Mouse (Mus musculus): ENCODE measurements around the gene Trim11. TPM values are rescaled to one million over a fixed set of nuclear protein-coding genes. Genes with fewer than 3 reads are reported as not detected.
A peak's percentile ranks its signal among the peaks of the same experiment; 100 is the strongest.

The Trim11 gene
- total and polyA plus RNA-seq, 3 experiments = 24.8 to 27.0 TPM; not detected in 1

DNA sequence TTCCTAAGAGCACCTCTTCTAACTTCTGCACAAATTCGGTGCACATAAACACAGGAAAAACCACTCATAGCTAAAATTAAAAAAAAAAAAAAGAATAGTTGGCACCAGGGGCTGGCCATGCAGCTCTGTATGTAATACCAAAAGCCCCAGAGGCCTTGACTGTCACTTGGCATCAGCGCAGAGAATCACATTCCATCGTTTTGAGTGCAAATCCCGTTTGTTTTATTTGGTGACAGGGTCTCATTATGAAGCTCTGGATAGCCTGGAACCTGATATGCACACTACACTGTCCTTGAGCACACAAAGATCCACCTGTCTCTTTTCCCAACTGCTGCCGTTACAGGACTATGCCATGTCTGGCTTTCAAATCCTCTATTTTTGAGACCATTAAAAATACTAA, 26.7 kb upstream of the Trim11 start:
- peaks cover 4 to 11% of the 10 kb centered on the region in 2 experiments; a peak in 2 of 4 replicates for H3K4me1 ChIP-seq (ENCODE audit: control insufficient read depth in 1 of 2, insufficient read depth in 2 of 2, low read length in 2 of 2)
- no peak overlapping the region for H3K27ac ChIP-seq (ENCODE audit: control insufficient read depth, low read depth, low read length)
- TF ChIP-seq POLR2A (IDR thresholded peaks at IDR 0.05; ENCODE audit: control insufficient read depth in 1 of 2, insufficient read depth in 1 of 2, low read depth in 1 of 2, low read length in 2 of 2, poor library complexity in 1 of 2) (no peak), ETS1 (IDR thresholded peaks at IDR 0.05; ENCODE audit: low read depth, low read length) (no peak), TCF12 (IDR thresholded peaks at IDR 0.05; ENCODE audit: low read depth, low read length) (no peak), NELFE (IDR thresholded peaks at IDR 0.05; ENCODE audit: low read depth, low read length) (no peak), CHD2 (IDR thresholded peaks at IDR 0.05; ENCODE audit: low read length) (no peak), ZMIZ1 (IDR thresholded peaks at IDR 0.05; ENCODE audit: low read depth, low read length) (no peak), MEF2A (IDR thresholded peaks at IDR 0.05; ENCODE audit: extremely low read depth, insufficient replicate concordance, low read depth, low read length, poor library complexity, severe bottlenecking) (no peak), CHD1 (IDR thresholded peaks at IDR 0.05; ENCODE audit: low read depth, low read length) (no peak), EP300 (IDR thresholded peaks at IDR 0.05; ENCODE audit: low read depth in 1 of 2, low read length in 2 of 2) (no peak), E2F4 (IDR thresholded peaks at IDR 0.05; ENCODE audit: borderline replicate concordance, low read depth, low read length) (no peak), SIN3A (IDR thresholded peaks at IDR 0.05; ENCODE audit: low read length) (no peak), NRF1 (IDR thresholded peaks at IDR 0.05; ENCODE audit: insufficient read depth, low read depth, low read length, poor library complexity, severe bottlenecking) (no peak), JUND (IDR thresholded peaks at IDR 0.05; ENCODE audit: low read depth, low read length) (no peak), MAZ (IDR thresholded peaks at IDR 0.05; ENCODE audit: low read depth, low read length) (no peak), POLR2AphosphoS5 (IDR thresholded peaks at IDR 0.05; ENCODE audit: borderline replicate concordance, low read depth, low read length) (no peak)
- no peak overlapping the region for H3K9ac ChIP-seq (ENCODE audit: control insufficient read depth, low read depth, low read length, poor library complexity, severe bottlenecking)
- peaks cover 0 to 8% of the 10 kb centered on the region in 2 experiments; a peak in 2 of 4 replicates for H3K36me3 ChIP-seq (ENCODE audit: control insufficient read depth in 1 of 2, insufficient read depth in 2 of 2, low read length in 2 of 2)
- H3K27me3 ChIP-seq (ENCODE audit: control insufficient read depth in 1 of 2, insufficient read depth in 2 of 2, low read length in 2 of 2) = peaks cover 0 to 3% of the 10 kb centered on the region in 2 experiments; a peak in 3 of 4 replicates
- no peaks in the 10 kb centered on the region for H3K9me3 ChIP-seq (replicated peaks; ENCODE audit: insufficient read depth, low read length)
- no peak for DNase-seq (ENCODE audit: low read depth, low spot score)
- no peak overlapping the region for H3K4me3 ChIP-seq (ENCODE audit: control insufficient read depth in 1 of 2, insufficient read depth in 1 of 2, low read depth in 2 of 2, low read length in 2 of 2)
- H3K79me2 ChIP-seq (ENCODE audit: control insufficient read depth, insufficient read depth, low read length, poor library complexity) = peaks cover 11% of the 10 kb centered on the region

DNA sequence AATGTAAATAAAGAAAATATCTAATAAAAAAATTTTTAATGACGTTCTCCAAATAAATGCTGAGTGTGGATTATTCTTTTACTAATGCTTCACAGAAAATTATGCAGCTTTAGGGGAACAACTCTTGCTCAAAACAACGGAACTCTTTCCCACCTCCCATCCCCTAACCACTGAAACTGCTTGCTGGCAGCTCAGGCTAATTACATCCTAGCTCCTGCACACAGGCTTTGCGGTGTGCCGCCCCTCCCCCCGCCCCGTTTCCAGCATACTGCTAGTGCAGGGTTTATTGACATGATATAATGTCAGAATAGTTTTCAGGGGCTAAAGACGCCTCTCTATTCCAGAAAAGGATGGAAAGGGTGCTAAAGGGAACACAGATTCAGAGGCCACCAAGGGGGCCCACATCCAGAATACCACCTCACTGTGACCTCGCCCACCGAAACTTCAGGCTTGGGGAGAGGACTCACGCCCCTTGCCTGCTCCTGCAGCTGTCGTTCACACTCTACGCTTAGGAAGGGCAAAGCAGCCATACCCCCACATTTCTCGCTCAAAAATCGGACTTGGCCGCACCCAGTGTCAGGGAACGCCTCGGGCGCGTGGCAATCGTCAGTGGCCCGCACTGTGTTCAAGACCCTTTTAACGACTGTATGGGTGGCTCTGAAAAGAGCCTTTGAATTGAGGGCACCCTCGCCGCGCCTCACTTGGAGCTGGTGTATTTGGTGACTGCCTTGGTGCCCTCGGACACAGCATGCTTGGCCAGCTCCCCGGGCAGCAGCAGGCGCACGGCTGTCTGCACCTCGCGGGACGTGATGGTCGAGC, 24.3 kb upstream of the Trim11 start:
- peak overlapping the region; percentile 60 to 63 for H3K4me3 ChIP-seq (ENCODE audit: control insufficient read depth in 1 of 2, insufficient read depth in 1 of 2, low read depth in 2 of 2, low read length in 2 of 2)
- peak overlapping the region; percentile 83 for H3K9ac ChIP-seq (ENCODE audit: control insufficient read depth, low read depth, low read length, poor library complexity, severe bottlenecking)
- H3K9me3 ChIP-seq (replicated peaks; ENCODE audit: insufficient read depth, low read length) = no peaks in the 10 kb centered on the region
- peaks cover 11% of the 10 kb centered on the region for H3K79me2 ChIP-seq (ENCODE audit: control insufficient read depth, insufficient read depth, low read length, poor library complexity)
- H3K27me3 ChIP-seq (ENCODE audit: control insufficient read depth in 1 of 2, insufficient read depth in 2 of 2, low read length in 2 of 2) = peaks cover 0 to 3% of the 10 kb centered on the region in 2 experiments; a peak in 2 of 4 replicates
- peak; percentile 80 for DNase-seq (ENCODE audit: low read depth, low spot score)
- peak overlapping the region; percentile 66 for H3K27ac ChIP-seq (ENCODE audit: control insufficient read depth, low read depth, low read length)
- peaks cover 5 to 16% of the 10 kb centered on the region in 2 experiments; a peak in 3 of 4 replicates for H3K4me1 ChIP-seq (ENCODE audit: control insufficient read depth in 1 of 2, insufficient read depth in 2 of 2, low read length in 2 of 2)
- H3K36me3 ChIP-seq (ENCODE audit: control insufficient read depth in 1 of 2, insufficient read depth in 2 of 2, low read length in 2 of 2) = peaks cover 0 to 14% of the 10 kb centered on the region in 2 experiments; a peak in 2 of 4 replicates
- no peak for TF ChIP-seq MAFK (IDR thresholded peaks at IDR 0.05; ENCODE audit: borderline replicate concordance, low read depth, low read length)
- no peak for TF ChIP-seq UBTF (IDR thresholded peaks at IDR 0.05; ENCODE audit: borderline replicate concordance, insufficient read depth, low read depth, low read length)
- no peak for TF ChIP-seq BHLHE40 (IDR thresholded peaks at IDR 0.05; ENCODE audit: borderline replicate concordance, low read depth, low read length)
- no peak for TF ChIP-seq KAT2A (conservative IDR thresholded peaks at IDR 0.05; ENCODE audit: low read depth, low read length)
- TF ChIP-seq TCF12 (IDR thresholded peaks at IDR 0.05; ENCODE audit: low read depth, low read length) = no peak
- no peak for TF ChIP-seq RCOR1 (IDR thresholded peaks at IDR 0.05; ENCODE audit: low read depth, low read length)
- no peak for TF ChIP-seq HCFC1 (IDR thresholded peaks at IDR 0.05; ENCODE audit: low read depth, low read length)
- no peak for TF ChIP-seq NELFE (IDR thresholded peaks at IDR 0.05; ENCODE audit: low read depth, low read length)
- TF ChIP-seq ZNF384 (IDR thresholded peaks at IDR 0.05; ENCODE audit: low read depth, low read length) = no peak
- TF ChIP-seq GABPA (IDR thresholded peaks at IDR 0.05; ENCODE audit: low read depth, low read length) = no peak
- no peak for TF ChIP-seq JUND (IDR thresholded peaks at IDR 0.05; ENCODE audit: low read depth, low read length)
- no peak for TF ChIP-seq MAX (IDR thresholded peaks at IDR 0.05; ENCODE audit: low read length)
- TF ChIP-seq E2F4 (IDR thresholded peaks at IDR 0.05; ENCODE audit: borderline replicate concordance, low read depth, low read length) = no peak
- TF ChIP-seq SMC3 (IDR thresholded peaks at IDR 0.05; ENCODE audit: low read depth, low read length) = no peak
- TF ChIP-seq CHD1 (IDR thresholded peaks at IDR 0.05; ENCODE audit: low read depth, low read length) = peak; percentile 80; the same call in 1 of the 2 replicates
- TF ChIP-seq SIN3A (IDR thresholded peaks at IDR 0.05; ENCODE audit: low read length) = no peak
- peak; percentile 35; the same call in 1 of the 2 replicates for TF ChIP-seq MXI1 (IDR thresholded peaks at IDR 0.05; ENCODE audit: low read depth, low read length)
- TF ChIP-seq GATA1 (IDR thresholded peaks at IDR 0.05; ENCODE audit: low read depth, low read length) = no peak
- peak in 1 of 2 experiments; percentile 59; a peak in 1 of 4 replicates for TF ChIP-seq POLR2A (IDR thresholded peaks at IDR 0.05; ENCODE audit: control insufficient read depth in 1 of 2, insufficient read depth in 1 of 2, low read depth in 1 of 2, low read length in 2 of 2, poor library complexity in 1 of 2)
- TF ChIP-seq MYC (IDR thresholded peaks at IDR 0.05; ENCODE audit: low read depth, low read length) = no peak

All from MEL (cell line).